Mouse (Mus musculus): ENCODE measurements at regions not wholly inside any gene's neighbourhood (a gene's known extent, or its start where the extent isn't known, plus 50 kb on each side); places are given as distances from the start of the nearest gene placed in this dataset.

DNA sequence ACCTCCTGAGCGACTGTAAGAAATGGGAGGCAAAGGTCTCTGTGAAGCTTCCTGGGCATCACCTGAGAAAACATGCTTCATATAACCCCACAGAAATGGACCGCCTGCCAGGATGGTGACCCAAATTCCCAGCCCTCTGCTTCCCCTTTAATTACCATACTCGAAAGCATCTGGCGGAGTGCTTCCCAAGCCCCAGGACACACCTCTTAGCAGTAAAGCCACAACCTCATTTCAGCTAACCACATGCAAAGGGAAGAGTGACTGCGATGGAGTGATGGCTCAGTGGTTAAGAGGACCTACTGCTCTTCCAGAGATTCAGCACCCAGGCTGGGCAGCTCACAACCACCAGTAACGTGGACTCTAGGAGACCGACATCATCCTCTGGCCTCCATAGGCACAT is 127.2 kb downstream of the Sox4 start:
- no peak overlapping the region for H3K4me3 ChIP-seq (ENCODE audit: low read depth, low read length)
- WGBS, result 85% methylated on average over 7 of the region's 7 CpGs
- DNase-seq (ENCODE audit: low spot score) (no peak), ATAC-seq (ENCODE audit: insufficient read depth, low read depth) (no peak)
- no peaks in the 10 kb centered on the region for H3K4me1 ChIP-seq (ENCODE audit: control insufficient read depth, insufficient read depth)
- no peaks in the 10 kb centered on the region for H3K27me3 ChIP-seq (ENCODE audit: control insufficient read depth, insufficient read depth, low read length)
- TF ChIP-seq EP300 (IDR thresholded peaks at IDR 0.05; ENCODE audit: low read depth) (no peak), CTCF (IDR thresholded peaks at IDR 0.05; ENCODE audit: low read depth) (no peak)
- H3K9me3 ChIP-seq (replicated peaks; ENCODE audit: control insufficient read depth, low read length), result no peaks in the 10 kb centered on the region
- H3K36me3 ChIP-seq (replicated peaks; ENCODE audit: control insufficient read depth, insufficient read depth, low read length), result no peaks in the 10 kb centered on the region
- H3K4me2 ChIP-seq (ENCODE audit: low read depth, low read length), result no peak overlapping the region
- H3K9ac ChIP-seq (replicated peaks; ENCODE audit: low read depth, low read length), result no peak overlapping the region
- H3K27ac ChIP-seq (ENCODE audit: low read depth), result no peak overlapping the region

DNA sequence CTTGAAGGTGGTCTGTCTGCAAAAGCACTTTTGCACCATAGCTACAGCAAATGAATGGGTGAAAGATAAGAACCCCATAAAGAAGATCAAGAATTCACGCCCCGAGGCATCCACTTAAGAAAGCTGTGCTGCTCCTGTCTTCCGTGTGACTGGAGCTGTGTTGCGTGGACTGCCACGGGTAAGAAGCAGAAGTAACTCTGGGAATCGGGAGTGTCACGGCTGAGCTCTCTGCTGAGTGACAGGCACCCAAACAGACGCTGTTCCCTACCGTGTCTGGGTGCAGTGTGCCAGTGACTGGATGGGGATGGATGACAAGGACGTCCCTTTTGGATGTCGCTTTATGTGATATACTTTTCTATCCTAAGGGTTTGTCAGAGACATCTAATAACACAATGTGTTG is 129.5 kb downstream of the Sox4 start:
- H3K4me1 ChIP-seq (ENCODE audit: control insufficient read depth, insufficient read depth), result no peaks in the 10 kb centered on the region
- no peak overlapping the region for H3K4me2 ChIP-seq (ENCODE audit: low read depth, low read length)
- H3K27me3 ChIP-seq (ENCODE audit: control insufficient read depth, insufficient read depth, low read length), result no peaks in the 10 kb centered on the region
- ATAC-seq (ENCODE audit: insufficient read depth, low read depth) (no peak), DNase-seq (ENCODE audit: low spot score) (no peak)
- no peaks in the 10 kb centered on the region for H3K9me3 ChIP-seq (replicated peaks; ENCODE audit: control insufficient read depth, low read length)
- no peak overlapping the region for H3K9ac ChIP-seq (replicated peaks; ENCODE audit: low read depth, low read length)
- TF ChIP-seq EP300 (IDR thresholded peaks at IDR 0.05; ENCODE audit: low read depth), result no peak
- no peak for TF ChIP-seq CTCF (IDR thresholded peaks at IDR 0.05; ENCODE audit: low read depth)
- 49% methylated on average over 11 of the region's 11 CpGs for WGBS
- no peaks in the 10 kb centered on the region for H3K36me3 ChIP-seq (replicated peaks; ENCODE audit: control insufficient read depth, insufficient read depth, low read length)
- H3K27ac ChIP-seq (ENCODE audit: low read depth), result no peak overlapping the region
- no peak overlapping the region for H3K4me3 ChIP-seq (ENCODE audit: low read depth, low read length)

DNA sequence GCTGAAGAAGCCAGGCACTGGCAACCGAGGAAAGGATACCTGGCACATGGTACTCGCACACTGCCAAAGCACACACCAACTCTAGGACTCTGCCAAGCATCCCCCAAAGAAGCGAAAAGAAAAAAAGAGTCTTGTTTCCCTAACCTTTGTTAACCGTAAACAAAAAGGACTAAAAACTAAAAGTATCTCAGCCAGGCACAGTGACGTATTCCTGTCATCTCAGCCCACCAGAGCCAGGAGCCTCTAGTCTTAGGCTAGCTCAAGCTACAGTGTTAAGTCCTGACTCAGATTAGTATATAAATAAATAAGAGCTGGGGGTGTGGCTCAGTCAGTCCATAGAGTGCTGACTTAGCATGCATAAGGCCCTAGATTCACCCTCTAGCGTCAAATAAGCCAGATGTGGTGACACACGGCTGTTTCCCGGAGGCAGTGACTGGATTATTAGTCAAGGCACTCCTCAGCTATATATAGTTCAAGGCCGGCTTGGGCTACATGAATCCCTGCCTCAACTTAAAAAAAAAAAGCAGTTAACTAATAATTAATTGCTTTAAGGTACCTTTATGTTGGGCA is 130.1 kb downstream of the Sox4 start:
- Histone ChIP-seq H3K4me2 (ENCODE audit: low read depth, low read length) (no peak overlapping the region), H3K27ac (ENCODE audit: low read depth) (no peak overlapping the region), H3K4me3 (ENCODE audit: low read depth, low read length) (no peak overlapping the region), H3K36me3 (replicated peaks; ENCODE audit: control insufficient read depth, insufficient read depth, low read length) (no peaks in the 10 kb centered on the region), H3K9ac (replicated peaks; ENCODE audit: low read depth, low read length) (no peak overlapping the region), H3K27me3 (ENCODE audit: control insufficient read depth, insufficient read depth, low read length) (no peaks in the 10 kb centered on the region), H3K9me3 (replicated peaks; ENCODE audit: control insufficient read depth, low read length) (no peaks in the 10 kb centered on the region), H3K4me1 (ENCODE audit: control insufficient read depth, insufficient read depth) (no peaks in the 10 kb centered on the region)
- 68% methylated on average over 9 of the region's 9 CpGs for WGBS
- no peak for TF ChIP-seq CTCF (IDR thresholded peaks at IDR 0.05; ENCODE audit: low read depth)
- TF ChIP-seq EP300 (IDR thresholded peaks at IDR 0.05; ENCODE audit: low read depth), result no peak
- ATAC-seq (ENCODE audit: insufficient read depth, low read depth) (no peak), DNase-seq (ENCODE audit: low spot score) (no peak)

DNA sequence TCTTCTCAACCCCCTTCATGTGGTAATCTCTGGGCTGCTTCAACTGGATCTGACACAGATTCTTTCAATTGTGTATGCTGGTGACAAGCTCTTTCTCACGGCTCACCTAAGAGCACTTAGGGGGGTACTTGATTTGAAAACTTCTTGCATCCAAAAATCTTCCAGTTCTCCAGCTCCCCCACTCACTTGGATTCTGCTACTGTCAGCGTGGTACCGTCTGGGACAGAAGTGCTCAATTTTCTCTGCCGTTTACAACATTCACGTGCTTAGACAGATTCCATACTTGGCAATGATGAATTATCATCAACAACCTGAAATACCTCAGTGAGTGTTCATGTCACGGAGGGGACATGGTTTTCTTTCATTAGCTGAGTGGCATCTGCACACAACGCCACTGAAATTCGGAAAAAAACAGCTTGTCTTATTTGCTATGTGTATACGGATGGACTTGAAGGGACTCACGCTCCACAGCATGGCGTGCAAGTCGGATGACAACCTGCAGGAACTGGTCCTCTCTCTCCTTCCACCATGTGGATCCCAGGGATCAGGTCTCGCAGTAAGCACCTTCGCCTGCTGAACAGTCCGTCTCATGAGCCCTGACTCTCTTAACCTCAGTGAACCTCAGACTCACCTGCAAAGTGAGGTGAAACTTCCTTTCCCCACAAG is 132.5 kb downstream of the Sox4 start:
- Histone ChIP-seq H3K27me3 (ENCODE audit: control insufficient read depth, insufficient read depth, low read length) (no peaks in the 10 kb centered on the region), H3K9ac (replicated peaks; ENCODE audit: low read depth, low read length) (no peak overlapping the region), H3K4me2 (ENCODE audit: low read depth, low read length) (no peak overlapping the region), H3K4me3 (ENCODE audit: low read depth, low read length) (no peak overlapping the region), H3K27ac (ENCODE audit: low read depth) (no peak overlapping the region), H3K4me1 (ENCODE audit: control insufficient read depth, insufficient read depth) (no peaks in the 10 kb centered on the region), H3K9me3 (replicated peaks; ENCODE audit: control insufficient read depth, low read length) (no peaks in the 10 kb centered on the region), H3K36me3 (replicated peaks; ENCODE audit: control insufficient read depth, insufficient read depth, low read length) (no peaks in the 10 kb centered on the region)
- 83% methylated on average over 15 of the region's 15 CpGs for WGBS
- TF ChIP-seq EP300 (IDR thresholded peaks at IDR 0.05; ENCODE audit: low read depth) (no peak), CTCF (IDR thresholded peaks at IDR 0.05; ENCODE audit: low read depth) (no peak)
- no peak for ATAC-seq (ENCODE audit: insufficient read depth, low read depth)
- no peak for DNase-seq (ENCODE audit: low spot score)

DNA sequence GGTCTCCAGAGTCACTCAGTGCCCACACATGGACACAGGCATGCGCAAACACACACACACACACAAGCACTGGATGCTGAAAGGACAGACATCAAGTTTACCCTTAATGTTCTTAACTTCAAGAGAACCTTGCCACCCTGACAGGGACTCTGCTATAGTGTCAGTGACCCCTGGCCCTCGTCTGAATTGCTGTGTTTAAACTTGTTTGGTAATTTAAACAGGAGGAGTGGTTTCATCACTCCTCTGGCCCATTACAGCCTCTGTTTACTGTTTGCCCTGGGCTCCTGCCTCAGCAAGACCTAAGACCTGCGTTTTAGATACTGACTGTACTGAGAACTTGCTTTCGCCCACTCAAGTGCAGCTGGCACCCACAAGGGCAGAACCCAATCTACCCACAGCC is 139.4 kb downstream of the Sox4 start:
- no peak overlapping the region for H3K9ac ChIP-seq (replicated peaks; ENCODE audit: low read depth, low read length)
- ATAC-seq (ENCODE audit: insufficient read depth, low read depth), result no peak
- no peaks in the 10 kb centered on the region for H3K27me3 ChIP-seq (ENCODE audit: control insufficient read depth, insufficient read depth, low read length)
- no peak overlapping the region for H3K4me3 ChIP-seq (ENCODE audit: low read depth, low read length)
- DNase-seq (ENCODE audit: low spot score), result no peak
- no peak for TF ChIP-seq EP300 (IDR thresholded peaks at IDR 0.05; ENCODE audit: low read depth)
- no peak for TF ChIP-seq CTCF (IDR thresholded peaks at IDR 0.05; ENCODE audit: low read depth)
- no peak overlapping the region for H3K4me2 ChIP-seq (ENCODE audit: low read depth, low read length)
- H3K27ac ChIP-seq (ENCODE audit: low read depth), result no peak overlapping the region
- WGBS, result 78% methylated on average over 4 of the region's 4 CpGs
- no peaks in the 10 kb centered on the region for H3K4me1 ChIP-seq (ENCODE audit: control insufficient read depth, insufficient read depth)
- H3K36me3 ChIP-seq (replicated peaks; ENCODE audit: control insufficient read depth, insufficient read depth, low read length), result no peaks in the 10 kb centered on the region
- H3K9me3 ChIP-seq (replicated peaks; ENCODE audit: control insufficient read depth, low read length), result no peaks in the 10 kb centered on the region
